Mouse (Mus musculus) heart, embryonic 16.5 days (tissue): ENCODE results near the gene Henmt1. TPM values are rescaled to one million over a fixed set of nuclear protein-coding genes. Genes with fewer than 3 reads are reported as not detected.

Experiments used
- ATAC-seq: fragments of 200-750 bp; cut with Nextera tagmentation; replicated peaks from 2 replicates; pipeline ENCODE4 v1.8.0; 2017; ENCODE audit warnings: moderate number of reproducible peaks; ENCODE audit not compliant: insufficient read depth, low FRiP score; ENCODE audit errors: extremely low read depth
- H3K27ac ChIP-seq: fragments of 300-500 bp; sonication (generic); 2 replicates; pipeline ENCODE4 v1.5.1; 2014; ENCODE audit warnings: mild to moderate bottlenecking, low read length, control low read depth, moderate library complexity
- H3K27me3 ChIP-seq: fragments of 300-500 bp; sonication (generic); 2 replicates; pipeline ENCODE4 v1.6.1; 2014; ENCODE audit warnings: low read length, mixed read lengths; ENCODE audit not compliant: control insufficient read depth, insufficient read depth
- H3K36me3 ChIP-seq: fragments of 300-500 bp; sonication (generic); 2 replicates; pipeline ENCODE4 v1.6.1; 2014; ENCODE audit not compliant: control insufficient read depth, insufficient read depth
- H3K4me1 ChIP-seq: fragments of 300-500 bp; sonication (generic); 2 replicates; pipeline ENCODE4 v1.6.1; 2014; ENCODE audit warnings: low read length, mixed read lengths; ENCODE audit not compliant: control insufficient read depth, insufficient read depth
- H3K4me2 ChIP-seq: fragments of 300-500 bp; sonication (generic); 2 replicates; pipeline ENCODE4 v1.6.1; 2014; ENCODE audit warnings: low read depth, mild to moderate bottlenecking, control low read depth, low read length
- H3K4me3 ChIP-seq: fragments of 300-500 bp; sonication (generic); 2 replicates; pipeline ENCODE4 v1.5.1; 2014; ENCODE audit warnings: mild to moderate bottlenecking, control low read depth, low read length
- H3K9ac ChIP-seq: fragments of 300-500 bp; sonication (generic); 2 replicates; pipeline ENCODE4 v1.6.1; 2014; ENCODE audit warnings: low read length, control low read depth
- H3K9me3 ChIP-seq: fragments of 300-500 bp; sonication (generic); replicated peaks from 2 replicates; pipeline ENCODE4 v1.6.1; 2016; ENCODE audit warnings: low read length; ENCODE audit not compliant: control insufficient read depth
- WGBS: fragments of 180-500 bp; shearing (Covaris S2); extraction: QIAGEN DNeasy Blood & Tissue Kit; methylation state at CpG from one replicate; pipeline ENCODE4 v1.1.7; 2014; 5-methylcytosine and 5-hydroxymethylcytosine counted together
- polyA plus RNA-seq: library from polyadenylated mRNA; unstranded; fragments of >200 nt; fragmentation: Nextera tagmentation; extraction: Ambion mirVana; gene quantifications from 2 replicates; pipeline ENCODE4 v1.2.1, GENCODE M21; 2015

Henmt1 gene
- polyA plus RNA-seq, 1 experiment from 2014 or later, result 0.39 TPM

DNA sequence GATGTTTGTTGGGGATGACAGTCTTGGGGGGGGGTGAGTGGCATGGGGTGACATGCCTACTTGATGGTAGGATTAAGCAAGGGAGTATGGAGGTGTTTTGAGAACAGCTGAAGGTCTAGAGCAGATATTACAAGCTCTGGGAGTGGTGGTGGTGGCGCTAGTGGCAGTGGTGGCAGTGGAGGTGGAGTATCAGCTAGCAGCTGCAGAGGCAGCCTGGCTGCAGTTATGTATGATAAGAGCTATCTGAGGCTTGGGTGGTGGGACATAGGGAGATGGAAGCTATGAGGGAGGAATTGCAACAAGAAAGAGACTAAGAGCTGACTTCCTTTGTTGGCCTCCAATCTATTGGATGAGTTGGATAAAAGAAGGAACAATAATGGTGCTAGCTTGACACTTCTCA is 17.9 kb upstream of the Henmt1 start:
- no peak overlapping the region for H3K27ac ChIP-seq
- H3K9ac ChIP-seq, result no peak overlapping the region
- no peaks in the 10 kb centered on the region for H3K4me1 ChIP-seq
- WGBS, result 65% methylated on average over 1 of the region's 1 CpGs
- H3K4me3 ChIP-seq, result no peak overlapping the region
- H3K9me3 ChIP-seq, result no peaks in the 10 kb centered on the region
- no peaks in the 10 kb centered on the region for H3K27me3 ChIP-seq
- no peak for ATAC-seq
- H3K36me3 ChIP-seq, result no peaks in the 10 kb centered on the region
- H3K4me2 ChIP-seq, result no peak overlapping the region

DNA sequence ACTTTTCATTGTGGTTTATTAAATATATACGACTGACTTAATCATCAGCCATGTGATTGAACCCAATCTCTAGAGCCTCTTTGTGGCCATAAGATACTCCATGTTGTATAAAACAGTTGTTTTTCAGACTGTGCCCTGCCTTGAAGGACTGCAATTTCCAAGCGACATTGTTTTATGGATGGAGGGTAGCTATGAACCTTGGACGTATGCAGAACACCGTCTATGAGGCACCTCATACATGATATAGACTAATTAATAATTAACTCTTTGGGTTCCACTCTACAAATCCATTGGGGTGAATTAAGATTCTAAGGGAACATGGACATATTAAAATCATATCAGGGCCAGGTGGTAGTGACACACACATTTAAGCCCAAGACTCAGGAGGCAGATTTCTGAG is 14.0 kb upstream of the Henmt1 start:
- no peak overlapping the region for H3K9ac ChIP-seq
- no peaks in the 10 kb centered on the region for H3K36me3 ChIP-seq
- 80% methylated on average over 4 of the region's 4 CpGs for WGBS
- H3K4me1 ChIP-seq, result no peaks in the 10 kb centered on the region
- no peaks in the 10 kb centered on the region for H3K27me3 ChIP-seq
- no peak overlapping the region for H3K4me2 ChIP-seq
- ATAC-seq, result no peak
- 0 out of 2 replicates have a peak, but pooled peaks cover 3% of the 10 kb centered on the region for H3K9me3 ChIP-seq
- H3K27ac ChIP-seq, result no peak overlapping the region
- H3K4me3 ChIP-seq, result no peak overlapping the region

DNA sequence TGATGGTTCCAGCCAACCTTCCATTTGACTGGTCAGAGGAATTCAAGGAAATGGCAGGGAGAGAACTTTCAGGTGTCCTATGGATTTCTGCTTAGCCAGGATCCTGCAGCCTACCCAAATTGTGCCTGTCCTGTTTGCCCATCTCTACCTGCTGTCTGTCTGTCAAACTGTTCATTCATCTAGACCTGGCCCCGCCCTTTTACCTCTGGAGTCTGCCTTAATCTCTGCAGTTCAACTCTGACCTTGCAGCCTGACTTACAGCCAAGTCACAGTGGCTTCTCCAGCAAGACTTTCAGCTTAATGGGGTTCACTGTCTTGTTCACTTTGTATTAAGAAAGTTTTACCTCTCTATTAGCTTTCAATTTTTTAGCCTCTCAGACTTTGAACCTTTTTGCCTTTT is 13.4 kb upstream of the Henmt1 start:
- Histone ChIP-seq H3K4me3 (no peak overlapping the region), H3K36me3 (no peaks in the 10 kb centered on the region), H3K9me3 (0 out of 2 replicates have a peak, but pooled peaks cover 3% of the 10 kb centered on the region), H3K9ac (no peak overlapping the region), H3K4me1 (no peaks in the 10 kb centered on the region), H3K27me3 (no peaks in the 10 kb centered on the region), H3K4me2 (no peak overlapping the region), H3K27ac (no peak overlapping the region)
- 86% methylated on average over 1 of the region's 1 CpGs for WGBS
- no peak for ATAC-seq

DNA sequence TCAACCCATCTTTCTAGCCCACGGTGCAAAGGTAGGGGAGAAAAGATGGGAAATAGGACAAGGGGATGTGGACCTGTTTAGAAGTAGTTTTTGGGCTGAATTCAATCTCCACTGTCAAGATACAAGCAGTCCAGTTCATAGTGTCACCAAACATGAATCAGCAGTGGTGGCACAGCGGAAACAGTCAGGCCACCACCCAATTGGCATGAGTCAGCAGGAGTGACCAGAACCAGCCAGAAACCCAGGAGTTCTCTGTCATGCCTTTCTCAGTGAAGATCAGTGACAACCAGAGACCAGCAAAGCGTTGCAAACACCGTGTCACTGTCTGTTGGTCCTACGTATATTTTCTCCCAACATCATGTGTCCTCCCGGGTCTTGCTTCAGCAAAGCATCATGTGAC is 6.1 kb upstream of the Henmt1 start:
- Histone ChIP-seq H3K9ac (no peak overlapping the region), H3K4me2 (no peak overlapping the region), H3K4me1 (no peaks in the 10 kb centered on the region), H3K9me3 (0 out of 2 replicates have a peak, but pooled peaks cover 3% of the 10 kb centered on the region), H3K4me3 (no peak overlapping the region), H3K36me3 (no peaks in the 10 kb centered on the region), H3K27me3 (no peaks in the 10 kb centered on the region), H3K27ac (no peak overlapping the region)
- WGBS, result 90% methylated on average over 6 of the region's 6 CpGs
- no peak for ATAC-seq

DNA sequence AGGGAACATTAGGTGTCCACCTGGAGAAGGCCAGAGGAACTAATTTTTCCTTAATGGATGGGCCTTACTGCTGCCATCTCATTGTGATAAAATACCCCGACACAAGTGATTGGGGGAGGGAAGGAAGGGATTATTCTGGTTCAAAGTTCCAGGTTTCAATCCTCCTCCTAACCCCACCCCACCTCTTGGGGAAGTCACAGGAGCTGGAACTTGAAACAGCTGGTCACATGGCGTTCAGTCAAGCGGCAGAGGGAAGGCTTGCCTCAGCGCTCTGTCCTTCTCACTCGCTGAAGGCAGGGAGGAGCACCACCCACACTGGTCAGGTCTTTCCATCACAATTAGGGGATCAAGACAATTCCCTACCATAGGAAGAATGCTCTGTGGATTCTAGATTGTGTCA is 982 bp upstream of the Henmt1 start:
- Histone ChIP-seq H3K9ac (no peak overlapping the region), H3K4me1 (no peaks in the 10 kb centered on the region), H3K9me3 (no peaks in the 10 kb centered on the region), H3K4me2 (no peak overlapping the region), H3K27me3 (peaks cover 2% of the 10 kb centered on the region; the same call in 1 of the 2 replicates), H3K27ac (no peak overlapping the region), H3K36me3 (no peaks in the 10 kb centered on the region), H3K4me3 (no peak overlapping the region)
- no peak for ATAC-seq
- WGBS, result 91% methylated on average over 5 of the region's 5 CpGs

DNA sequence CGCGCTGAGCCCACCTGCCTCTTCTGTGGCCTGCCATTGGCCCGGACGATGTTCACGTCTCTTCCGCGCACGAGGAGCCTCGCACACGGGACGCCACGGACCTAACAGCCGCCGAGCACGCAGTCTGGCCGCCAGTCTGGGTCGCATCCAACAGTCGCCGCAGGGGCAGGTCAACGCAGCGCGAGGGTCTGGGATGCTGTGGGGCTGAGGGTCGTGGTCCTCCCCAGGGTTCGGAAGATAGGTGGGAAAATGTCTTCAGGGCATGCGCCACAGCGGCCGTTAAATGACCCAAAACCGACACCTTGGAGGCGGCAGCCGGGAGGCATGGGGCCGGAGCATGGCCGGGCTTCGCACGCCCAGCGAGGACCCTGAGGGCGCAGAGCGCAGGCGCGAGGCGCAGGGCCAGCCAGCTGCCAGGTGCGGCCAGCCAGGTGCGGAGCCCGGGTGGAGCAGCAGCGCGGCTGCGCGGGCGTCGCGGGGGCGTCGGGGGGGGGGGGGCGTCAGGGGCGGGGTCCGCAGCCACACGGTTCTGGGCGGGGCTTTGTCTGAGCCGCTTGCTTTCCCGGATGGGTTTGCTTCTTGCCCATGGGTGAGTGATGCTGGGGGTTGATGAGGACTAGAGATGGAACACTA is 444 bp downstream of the Henmt1 start, which contains the start of gene Gm9857:
Gene Gm9857, minus strand, starts transcription at position 445 of the 633 bp plus-strand sequence.
- Histone ChIP-seq H3K9me3 (no peaks in the 10 kb centered on the region), H3K27ac (no peak within 1 kb of the TSS), H3K9ac (no peak within 1 kb of the TSS), H3K27me3 (peaks cover 2% of the 10 kb centered on the region; the same call in 1 of the 2 replicates), H3K4me3 (peak within 1 kb of the TSS; percentile 31), H3K4me2 (peak within 1 kb of the TSS; percentile 59), H3K36me3 (no peaks in the 10 kb centered on the region), H3K4me1 (no peaks in the 10 kb centered on the region)
- ATAC-seq, result 0 out of 2 replicates have a peak, but pooled peaks have one; percentile 32
- 41% methylated on average over 48 of the region's 59 CpGs for WGBS

DNA sequence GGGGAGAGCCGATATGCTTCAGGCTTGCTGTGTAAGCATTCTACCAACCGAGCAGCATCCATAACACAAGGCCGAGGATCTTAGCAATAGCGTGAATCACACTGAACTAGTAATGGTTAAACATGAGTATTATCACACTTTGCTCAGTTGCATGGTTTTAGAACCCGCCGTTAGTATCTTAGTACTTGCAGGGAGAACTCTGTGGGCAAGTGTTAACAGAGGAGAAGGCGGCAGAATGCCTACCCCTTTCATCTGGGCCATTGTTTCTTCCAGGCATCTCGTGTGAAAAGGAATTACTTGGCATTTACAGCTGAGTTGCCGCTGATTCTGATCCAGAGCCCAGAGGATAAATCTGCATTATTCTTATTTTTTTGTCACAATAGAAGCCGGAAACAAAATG is 1.3 kb downstream of the Henmt1 start:
- Histone ChIP-seq H3K4me2 (no peak overlapping the region), H3K9me3 (no peaks in the 10 kb centered on the region), H3K36me3 (no peaks in the 10 kb centered on the region), H3K9ac (no peak overlapping the region), H3K27me3 (peaks cover 2% of the 10 kb centered on the region; the same call in 1 of the 2 replicates), H3K27ac (no peak overlapping the region), H3K4me1 (no peaks in the 10 kb centered on the region), H3K4me3 (no peak overlapping the region)
- ATAC-seq, result no peak
- 79% methylated on average over 10 of the region's 10 CpGs for WGBS

DNA sequence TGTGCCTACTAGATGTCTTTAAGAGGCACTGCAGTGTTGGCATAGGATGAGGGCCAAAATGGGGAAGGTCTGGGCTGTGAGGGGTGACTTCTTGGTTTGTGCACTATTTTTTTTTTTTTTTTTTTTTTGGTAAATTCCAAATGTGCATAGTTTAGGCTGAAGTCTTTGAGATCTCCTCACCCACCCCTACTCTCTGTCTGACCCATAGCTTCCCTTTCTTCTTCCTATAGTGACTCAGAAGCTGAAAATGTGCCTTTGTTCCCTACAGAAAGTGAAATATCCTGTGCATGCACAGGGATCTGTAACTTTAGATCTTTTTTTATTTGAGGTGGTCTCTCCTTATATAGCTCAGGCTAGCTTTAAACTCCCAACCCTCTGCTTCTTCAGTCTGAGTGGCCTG is 18.3 kb downstream of the Henmt1 start:
- Histone ChIP-seq H3K36me3 (no peaks in the 10 kb centered on the region), H3K9me3 (no peaks in the 10 kb centered on the region), H3K4me1 (no peaks in the 10 kb centered on the region), H3K4me3 (no peak overlapping the region), H3K27ac (no peak overlapping the region), H3K4me2 (no peak overlapping the region), H3K27me3 (no peaks in the 10 kb centered on the region), H3K9ac (no peak overlapping the region)
- ATAC-seq, result no peak

DNA sequence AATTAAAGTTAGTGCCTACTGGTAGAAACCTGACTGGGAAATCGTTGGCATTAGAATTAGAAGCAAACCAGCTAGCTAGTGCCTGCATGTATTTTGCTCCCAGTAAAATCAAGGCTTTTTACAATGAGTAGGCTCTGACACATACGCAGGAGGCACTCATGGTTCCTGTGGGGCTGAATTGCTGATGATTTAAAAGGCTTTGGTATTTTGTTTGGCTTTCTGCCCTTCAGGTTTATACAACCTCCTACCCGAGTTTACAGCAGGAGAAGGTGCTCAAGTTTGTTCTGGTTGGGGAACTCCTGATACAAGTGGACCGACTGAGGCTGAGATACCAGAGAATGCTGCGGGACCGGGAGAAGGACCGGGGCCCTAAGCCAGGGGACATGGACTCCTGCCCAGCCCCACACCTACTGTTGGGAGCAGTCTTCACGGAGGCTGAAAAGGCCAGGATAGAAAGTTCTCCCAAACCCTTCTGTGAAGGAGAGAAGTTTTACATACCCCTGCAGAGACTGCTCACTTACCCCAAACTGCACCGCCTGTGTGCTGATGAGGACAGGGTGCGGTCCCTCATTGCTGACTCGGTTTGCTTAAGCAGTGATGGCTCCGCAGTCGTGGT is 20.1 kb downstream of the Henmt1 start:
- WGBS, result 70% methylated on average over 13 of the region's 13 CpGs
- H3K9me3 ChIP-seq, result no peaks in the 10 kb centered on the region
- H3K36me3 ChIP-seq, result 0 out of 2 replicates have a peak, but pooled peaks cover 3% of the 10 kb centered on the region
- no peaks in the 10 kb centered on the region for H3K27me3 ChIP-seq
- H3K9ac ChIP-seq, result no peak overlapping the region
- H3K4me2 ChIP-seq, result no peak overlapping the region
- ATAC-seq, result no peak
- no peaks in the 10 kb centered on the region for H3K4me1 ChIP-seq
- H3K4me3 ChIP-seq, result no peak overlapping the region
- H3K27ac ChIP-seq, result no peak overlapping the region
